Mouse (Mus musculus) lung, postnatal 4 days (tissue): ENCODE measurements around the gene Nfib.

ENCODE experiments used
- DNase-seq, 2 experiments: peaks; one replicate each; pipeline ENCODE4 v3.0.0; 2021

Gene Nfib

GRCm38 (mm10) chr4:82333413-82333812 is 372.1 kb downstream of the Nfib start:
- DNase-seq, result no peak

GRCm38 (mm10) chr4:82330095-82330494 is 375.5 kb downstream of the Nfib start:
- no peak for DNase-seq

- DNase-seq, result no peak
Measured at GRCm38 (mm10) chr4:82326140-82326529, 379.4 kb downstream of the Nfib start.

- no peak for DNase-seq
Measured at GRCm38 (mm10) chr4:82325409-82326139, 380.0 kb downstream of the Nfib start.

GRCm38 (mm10) chr4:82324977-82325376 is 380.6 kb downstream of the Nfib start:
- DNase-seq, result no peak

GRCm38 (mm10) chr4:82321008-82321407 is 384.5 kb downstream of the Nfib start:
- DNase-seq, result no peak

- no peak for DNase-seq
Measured at GRCm38 (mm10) chr4:82319388-82319787, 386.2 kb downstream of the Nfib start.

- DNase-seq, result no peak
Measured at GRCm38 (mm10) chr4:82316168-82316567, 389.4 kb downstream of the Nfib start.

GRCm38 (mm10) chr4:82315710-82316109 is 389.8 kb downstream of the Nfib start:
- DNase-seq, result no peak

GRCm38 (mm10) chr4:82310924-82311734 is 394.4 kb downstream of the Nfib start:
- DNase-seq, result no peak

- DNase-seq, result no peak
Measured at GRCm38 (mm10) chr4:82306045-82306444, 399.5 kb downstream of the Nfib start.

GRCm38 (mm10) chr4:82304148-82304871 is 401.2 kb downstream of the Nfib start:
- peak; percentile 62 to 73 for DNase-seq

GRCm38 (mm10) chr4:82303362-82303900 is 402.1 kb downstream of the Nfib start:
- no peak for DNase-seq

- DNase-seq, result no peak
Measured at GRCm38 (mm10) chr4:82302901-82303300, 402.6 kb downstream of the Nfib start.

GRCm38 (mm10) chr4:82298606-82299005 is 406.9 kb downstream of the Nfib start:
- no peak for DNase-seq

GRCm38 (mm10) chr4:82297562-82297961 is 408.0 kb downstream of the Nfib start:
- DNase-seq, result no peak

- DNase-seq, result no peak
Measured at GRCm38 (mm10) chr4:82294066-82294465, 411.5 kb downstream of the Nfib start.

GRCm38 (mm10) chr4:82291174-82291847 is 414.2 kb downstream of the Nfib start:
- no peak for DNase-seq

GRCm38 (mm10) chr4:82290623-82291022 is 414.9 kb downstream of the Nfib start:
- DNase-seq, result no peak

- no peak for DNase-seq
Measured at GRCm38 (mm10) chr4:82289596-82289995, 416.0 kb downstream of the Nfib start.

- DNase-seq, result no peak
Measured at GRCm38 (mm10) chr4:82288138-82288537, 417.4 kb downstream of the Nfib start.

- no peak for DNase-seq
Measured at GRCm38 (mm10) chr4:82287454-82287853, 418.1 kb downstream of the Nfib start.

- no peak for DNase-seq
Measured at GRCm38 (mm10) chr4:82286931-82287330, 418.6 kb downstream of the Nfib start.
